Mouse (Mus musculus) ES-Bruce4 (cell line): ENCODE measurements at regions not wholly inside any gene's neighbourhood (a gene's known extent, or its start where the extent isn't known, plus 50 kb on each side); places are given as distances from the start of the nearest gene placed in this dataset.

Source experiments
- H3K27ac ChIP-seq: 2 replicates; pipeline ENCODE4 v1.5.1; 2012; ENCODE audit warnings: low read length, inconsistent platforms; ENCODE audit not compliant: insufficient read depth
- H3K27me3 ChIP-seq: 2 replicates; pipeline ENCODE4 v1.6.1; 2012; ENCODE audit warnings: mild to moderate bottlenecking, low read length, inconsistent platforms; ENCODE audit not compliant: control insufficient read depth, poor library complexity, insufficient read depth, severe bottlenecking
- H3K36me3 ChIP-seq: 2 replicates; pipeline ENCODE4 v1.6.1; 2012; ENCODE audit warnings: inconsistent platforms, mild to moderate bottlenecking, low read length, moderate library complexity; ENCODE audit not compliant: control insufficient read depth, poor library complexity, insufficient read depth, severe bottlenecking
- H3K4me1 ChIP-seq: one replicate; pipeline ENCODE4 v1.8.1; 2011; ENCODE audit warnings: low read length; ENCODE audit not compliant: control insufficient read depth, insufficient read depth
- H3K4me3 ChIP-seq: 2 replicates; pipeline ENCODE4 v1.5.1; 2011; ENCODE audit warnings: low read depth, mild to moderate bottlenecking, low read length
- H3K9ac ChIP-seq: 2 replicates; pipeline ENCODE4 v1.6.1; 2012; ENCODE audit warnings: low read depth, mild to moderate bottlenecking, inconsistent platforms; ENCODE audit not compliant: poor library complexity, severe bottlenecking
- H3K9me3 ChIP-seq: replicated peaks from 2 replicates; pipeline ENCODE4 v1.6.1; 2012; ENCODE audit warnings: mild to moderate bottlenecking, low read length, inconsistent platforms; ENCODE audit not compliant: control insufficient read depth, poor library complexity, insufficient read depth, severe bottlenecking
- CTCF ChIP-seq: IDR thresholded peaks from one replicate; pipeline ENCODE4 v1.8.1; 2011; ENCODE audit warnings: low read depth, low read length
- EP300 ChIP-seq: IDR thresholded peaks from 2 replicates; pipeline ENCODE4 v1.6.1; 2011; ENCODE audit warnings: low read depth, low read length; ENCODE audit not compliant: insufficient read depth
- POLR2A ChIP-seq: IDR thresholded peaks from one replicate; pipeline ENCODE4 v1.8.1; 2011; ENCODE audit warnings: low read length; ENCODE audit not compliant: insufficient read depth

DNA sequence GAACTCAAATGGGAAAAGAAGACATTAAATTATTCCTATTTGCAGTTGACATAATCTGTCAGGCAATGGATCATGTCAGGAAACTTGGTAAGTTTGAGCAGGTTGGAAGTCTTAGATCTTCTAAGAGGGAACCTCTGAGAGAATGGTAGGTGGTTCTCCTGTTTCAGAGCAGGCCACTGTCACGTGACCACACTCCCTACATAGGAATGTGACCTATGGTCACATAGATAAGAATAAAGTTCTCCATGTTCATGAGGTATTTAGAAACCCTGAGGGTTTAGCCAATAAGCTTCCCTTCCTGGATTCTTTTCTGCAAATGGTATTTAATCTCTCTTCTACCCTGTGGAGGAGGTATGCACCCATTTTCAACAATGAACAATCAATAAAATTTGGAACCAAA, 497.1 kb downstream of the Trib2 start:
- Histone ChIP-seq H3K36me3 (no peaks in the 10 kb centered on the region), H3K4me1 (no peaks in the 10 kb centered on the region), H3K9me3 (no peaks in the 10 kb centered on the region), H3K27ac (no peak overlapping the region), H3K4me3 (no peak overlapping the region), H3K27me3 (no peaks in the 10 kb centered on the region), H3K9ac (no peak overlapping the region)
- TF ChIP-seq POLR2A (no peak), CTCF (no peak), EP300 (no peak)

DNA sequence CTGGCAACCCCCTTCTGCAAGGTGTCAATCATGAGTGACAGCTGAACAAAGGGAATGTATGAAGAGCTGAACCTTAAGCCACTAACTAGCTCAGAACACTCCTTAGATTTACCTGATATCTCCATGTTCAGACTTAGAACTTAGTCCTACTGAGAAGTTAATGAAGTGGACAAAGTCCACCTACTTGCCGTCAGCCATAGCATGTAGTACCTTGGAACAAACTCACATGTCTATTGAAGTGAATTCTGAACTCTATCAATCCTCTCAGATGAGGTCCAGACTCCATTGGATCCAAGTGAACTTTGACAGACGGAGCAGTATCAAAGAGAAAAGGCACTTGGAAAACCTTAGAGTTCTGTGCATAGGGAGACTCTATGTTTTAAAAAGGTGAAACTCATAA, 521.8 kb downstream of the Trib2 start:
- no peaks in the 10 kb centered on the region for H3K9me3 ChIP-seq
- no peak overlapping the region for H3K4me3 ChIP-seq
- H3K27ac ChIP-seq, result no peak overlapping the region
- no peaks in the 10 kb centered on the region for H3K4me1 ChIP-seq
- no peaks in the 10 kb centered on the region for H3K27me3 ChIP-seq
- no peak for TF ChIP-seq EP300
- no peak for TF ChIP-seq CTCF
- no peak for TF ChIP-seq POLR2A
- no peak overlapping the region for H3K9ac ChIP-seq
- no peaks in the 10 kb centered on the region for H3K36me3 ChIP-seq

DNA sequence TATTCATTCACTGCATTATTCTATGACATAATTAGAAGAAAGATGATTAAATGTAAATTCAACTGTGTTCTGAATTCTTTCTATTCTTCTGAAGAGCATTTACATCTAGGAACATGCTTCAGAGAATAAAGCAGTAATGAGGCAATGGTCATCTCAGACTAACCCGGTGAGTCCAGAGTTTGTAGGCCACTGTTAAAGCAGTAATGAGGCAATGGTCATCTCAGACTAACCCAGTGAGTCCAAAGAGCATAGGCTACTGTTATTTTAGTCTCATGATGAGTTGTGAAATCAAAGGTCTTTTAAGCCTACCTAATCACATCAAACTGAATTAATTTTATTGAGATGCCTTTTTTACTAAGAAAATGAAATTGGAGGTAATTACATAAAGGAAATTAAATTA, 554.6 kb downstream of the Trib2 start:
- no peak overlapping the region for H3K9ac ChIP-seq
- H3K27me3 ChIP-seq, result no peaks in the 10 kb centered on the region
- TF ChIP-seq CTCF (no peak), EP300 (no peak), POLR2A (no peak)
- H3K4me1 ChIP-seq, result no peaks in the 10 kb centered on the region
- no peak overlapping the region for H3K4me3 ChIP-seq
- H3K27ac ChIP-seq, result no peak overlapping the region
- no peaks in the 10 kb centered on the region for H3K36me3 ChIP-seq
- no peaks in the 10 kb centered on the region for H3K9me3 ChIP-seq

DNA sequence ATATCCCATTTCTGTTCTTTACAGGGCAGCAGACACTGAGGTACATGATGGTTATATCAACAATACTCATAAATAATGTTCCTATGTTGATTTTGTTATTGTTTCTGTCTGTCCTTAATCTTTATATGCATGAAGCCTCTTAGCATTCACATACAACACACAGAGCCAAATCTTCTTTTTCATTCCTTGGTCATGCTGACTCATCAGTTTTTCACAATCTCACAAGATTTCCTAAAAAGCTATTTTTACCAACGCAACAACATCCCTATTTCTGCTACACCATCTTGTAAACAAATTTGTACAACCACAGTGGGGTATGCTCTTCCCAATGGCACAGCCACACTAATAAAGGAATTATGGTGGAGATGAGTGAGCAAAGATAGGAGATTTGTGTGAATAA, 555.1 kb downstream of the Trib2 start:
- H3K27ac ChIP-seq, result no peak overlapping the region
- H3K4me3 ChIP-seq, result no peak overlapping the region
- no peak for TF ChIP-seq EP300
- no peaks in the 10 kb centered on the region for H3K4me1 ChIP-seq
- H3K9ac ChIP-seq, result no peak overlapping the region
- no peaks in the 10 kb centered on the region for H3K27me3 ChIP-seq
- H3K9me3 ChIP-seq, result no peaks in the 10 kb centered on the region
- H3K36me3 ChIP-seq, result no peaks in the 10 kb centered on the region

DNA sequence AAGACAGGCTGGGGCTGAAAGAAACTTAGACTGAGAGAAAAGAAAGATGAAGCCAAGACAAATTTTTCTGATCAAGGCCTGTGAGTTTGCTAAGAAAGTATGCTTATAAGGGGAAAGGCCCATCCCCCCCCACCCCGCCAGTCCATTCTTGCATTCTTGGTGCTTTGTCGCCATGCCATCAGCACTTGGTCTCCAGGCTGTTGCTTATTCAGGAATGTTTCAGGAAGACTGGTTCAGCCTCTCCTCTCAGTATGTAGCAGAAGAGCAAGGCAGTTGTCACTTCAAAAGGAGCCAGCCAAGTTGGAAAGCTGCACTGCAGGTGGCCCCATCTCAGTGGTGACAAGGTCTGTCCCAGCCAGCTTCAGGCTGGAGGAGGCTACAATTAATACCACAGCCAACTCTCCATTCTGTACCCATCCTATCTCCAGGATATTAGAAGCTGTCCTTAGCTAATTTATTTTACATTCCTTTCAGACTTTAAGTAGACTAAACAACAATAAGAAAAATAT, 555.8 kb downstream of the Trib2 start:
- TF ChIP-seq EP300 (no peak), CTCF (no peak), POLR2A (no peak)
- Histone ChIP-seq H3K9me3 (no peaks in the 10 kb centered on the region), H3K27ac (no peak overlapping the region), H3K4me3 (no peak overlapping the region), H3K27me3 (no peaks in the 10 kb centered on the region), H3K9ac (no peak overlapping the region), H3K4me1 (no peaks in the 10 kb centered on the region), H3K36me3 (no peaks in the 10 kb centered on the region)

DNA sequence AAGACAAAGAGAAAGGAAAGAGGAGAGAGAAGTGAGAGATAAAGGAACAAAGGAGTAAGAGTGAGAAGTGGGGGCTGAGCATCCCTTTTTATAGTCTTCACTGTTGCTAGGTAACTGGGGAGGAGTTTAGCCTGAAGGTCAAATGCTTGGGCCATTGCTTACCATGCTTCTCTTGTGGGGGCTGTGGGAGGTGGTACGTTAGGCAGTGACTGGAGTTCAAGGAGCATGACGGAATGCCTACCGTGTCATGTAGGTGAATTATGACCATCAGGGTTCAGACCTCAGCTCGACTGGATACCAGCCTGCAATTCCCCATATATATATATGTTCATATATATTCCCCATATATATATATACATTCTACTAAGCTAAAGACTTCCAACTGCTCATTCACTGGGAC, 571.8 kb downstream of the Trib2 start:
- TF ChIP-seq CTCF (no peak), EP300 (no peak), POLR2A (no peak)
- Histone ChIP-seq H3K36me3 (no peaks in the 10 kb centered on the region), H3K4me3 (no peak overlapping the region), H3K9ac (no peak overlapping the region), H3K9me3 (no peaks in the 10 kb centered on the region), H3K27ac (no peak overlapping the region), H3K27me3 (no peaks in the 10 kb centered on the region), H3K4me1 (no peaks in the 10 kb centered on the region)
